Comparison of ENCODE assay signal across 14 mouse cellular contexts in the genomic region with DNA sequence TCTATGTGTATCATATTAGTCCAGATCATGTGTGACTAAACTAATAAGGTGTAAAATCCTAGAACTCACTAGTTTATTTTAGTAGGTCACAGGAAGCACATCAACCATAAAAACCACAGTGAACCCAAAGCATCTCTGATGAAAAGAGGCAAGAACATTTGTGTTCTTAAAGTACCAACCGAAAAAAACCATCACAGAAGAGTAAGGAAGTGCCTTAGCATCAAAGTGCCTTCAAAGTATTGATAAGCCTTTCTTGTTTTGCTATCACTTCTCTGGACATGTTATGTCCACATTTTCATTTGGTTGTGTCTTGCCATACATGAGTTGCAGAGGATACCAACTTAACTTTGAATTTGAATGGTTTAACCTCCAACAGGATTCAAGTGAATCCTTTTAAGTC.
"Had no signal": no experiment of that assay in that cellular context is flagged by ENCODE, and none has a peak within 500 bp of the region (broad histone marks: within the 10 kb centered on the region; RNA-seq: fewer than 3 reads in every experiment).

No protein-coding gene starts in this region.

- H3K9me3 ChIP-seq: limb, embryonic 10.5 days; liver, embryonic 15.5 days; midbrain, embryonic 10.5 days; neural tube, embryonic 13.5 days had no signal

- H3K36me3 ChIP-seq: limb, embryonic 10.5 days; liver, embryonic 15.5 days; midbrain, embryonic 10.5 days; neural tube, embryonic 13.5 days had no signal

- DNase-seq: kidney, adult 11 months; kidney, postnatal 10 days; lung, adult 2 months; lung, postnatal 4 days; midbrain, embryonic 14.5 days; retina, postnatal 1 day; right cerebral cortex, postnatal 4 days; spleen, adult 18-20 months had no signal

- H3K4me1 ChIP-seq: limb, embryonic 10.5 days; midbrain, embryonic 10.5 days; neural tube, embryonic 13.5 days had no signal

- H3K4me3 ChIP-seq: left cerebral cortex, adult 2 months; limb, embryonic 10.5 days; liver, embryonic 15.5 days; midbrain, embryonic 10.5 days; neural tube, embryonic 13.5 days had no signal

- H3K9ac ChIP-seq: liver, embryonic 15.5 days; neural tube, embryonic 13.5 days had no signal

- ATAC-seq: lung, postnatal 0 days had no signal

- H3K27me3 ChIP-seq: liver, embryonic 15.5 days; neural tube, embryonic 13.5 days had no signal

- H3K27ac ChIP-seq: left cerebral cortex, adult 2 months; limb, embryonic 10.5 days; liver, embryonic 15.5 days; midbrain, embryonic 10.5 days; neural tube, embryonic 13.5 days had no signal
